In the genomic region with DNA sequence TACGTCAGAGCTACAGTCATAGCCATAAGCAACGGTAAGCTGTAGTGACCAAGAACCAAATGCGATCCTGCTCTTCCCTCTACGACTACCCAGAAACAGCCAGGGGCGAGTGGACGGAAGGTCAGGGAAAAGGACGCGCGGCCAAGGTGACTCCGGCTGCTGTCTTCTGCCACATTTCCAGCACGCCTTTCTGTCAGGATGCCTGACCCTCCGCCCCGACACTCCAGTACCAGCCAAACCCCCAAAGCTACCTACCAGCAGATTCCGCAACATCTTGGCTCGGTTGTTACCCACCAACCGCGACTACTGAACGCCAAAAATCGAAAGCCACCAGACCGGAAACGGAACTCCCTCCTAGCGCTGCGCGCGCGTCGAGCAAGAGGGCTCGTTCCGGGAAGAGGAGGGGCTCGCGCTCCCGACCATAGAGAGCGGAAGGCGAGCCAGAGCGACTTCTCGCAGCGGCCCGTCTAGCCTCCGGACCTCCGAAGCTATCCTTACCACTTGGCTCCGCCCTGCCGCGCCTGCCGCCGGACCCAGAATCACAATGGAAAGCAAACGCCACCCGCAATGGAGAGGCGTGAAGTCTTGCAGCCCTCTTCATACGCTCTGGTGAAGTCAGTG, we compare ENCODE assay signal across 8 mouse cellular contexts. TPM values are rescaled to one million over a fixed set of nuclear protein-coding genes. Genes with fewer than 3 reads are reported as not detected.
DNase-seq lines count a peak whose midpoint lies in the region; ATAC-seq and TF ChIP-seq lines count a peak whose summit lies in the region.

TSS of gene Cox7a2 (minus strand) at position 494 of the 621 bp plus-strand sequence.

- under 1% methylated on average over 49 of the region's 49 CpGs for WGBS in heart, embryonic 12.5 days
- under 1% methylated on average over 49 of the region's 49 CpGs for WGBS in kidney, postnatal 0 days
- WGBS in liver, embryonic 11.5 days = under 1% methylated on average over 49 of the region's 49 CpGs
- WGBS in stomach, embryonic 14.5 days = under 1% methylated on average over 49 of the region's 49 CpGs

- peak; percentile 99 for ATAC-seq in erythroid progenitor cell, adult 5-6 weeks (replicated peaks; ENCODE audit: low FRiP score, poor library complexity, severe bottlenecking)
- ATAC-seq in heart, embryonic 12.5 days (ENCODE audit: insufficient number of reproducible peaks, low FRiP score) = peak; percentile 99
- peak; percentile 99 for ATAC-seq in kidney, postnatal 0 days (replicated peaks; ENCODE audit: low FRiP score, low read depth)
- ATAC-seq in liver, embryonic 11.5 days (replicated peaks; ENCODE audit: low FRiP score) = peak; percentile 100
- peak; percentile 100 for ATAC-seq in stomach, embryonic 14.5 days (ENCODE audit: insufficient number of reproducible peaks, insufficient read depth, low FRiP score, low read depth)

- DNase-seq in CD4-positive helper T cell, adult 2 months (ENCODE audit: low read depth, low spot score) = peak; percentile 98
- peak; percentile 93 for DNase-seq in brain, embryonic 18.5 days (ENCODE audit: low read depth, low spot score)
- DNase-seq in kidney, postnatal 0 days (ENCODE audit: low spot score) = peak; percentile 99
- peak; percentile 88 for DNase-seq in liver, embryonic 11.5 days (ENCODE audit: low spot score)
- peak; percentile 96 for DNase-seq in naive thymus-derived CD4-positive, alpha-beta T cell, adult 2 months (ENCODE audit: low read depth)

- no peak for TF ChIP-seq CTCF in kidney, postnatal 0 days (IDR thresholded peaks at IDR 0.05; ENCODE audit: low read depth)

- H3K9me3 ChIP-seq in heart, embryonic 12.5 days (replicated peaks) = no peaks in the 10 kb centered on the region
- H3K9me3 ChIP-seq in kidney, postnatal 0 days (replicated peaks; ENCODE audit: low read length) = no peaks in the 10 kb centered on the region
- H3K9me3 ChIP-seq in liver, embryonic 11.5 days (ENCODE audit: control insufficient read depth, low read length) = no peaks in the 10 kb centered on the region
- no peaks in the 10 kb centered on the region for H3K9me3 ChIP-seq in stomach, embryonic 14.5 days (ENCODE audit: control insufficient read depth, low read depth, low read length)

- H3K4me3 ChIP-seq in heart, embryonic 12.5 days = peak within 1 kb of the TSS; percentile 96
- H3K4me3 ChIP-seq in kidney, postnatal 0 days (replicated peaks; ENCODE audit: low read depth, low read length) = peak within 1 kb of the TSS; percentile 89
- peak within 1 kb of the TSS; percentile 87 for H3K4me3 ChIP-seq in liver, embryonic 11.5 days (ENCODE audit: low read depth, low read length)
- peak within 1 kb of the TSS; percentile 93 for H3K4me3 ChIP-seq in stomach, embryonic 14.5 days (ENCODE audit: low read depth, low read length)

- peak within 1 kb of the TSS; percentile 89 for H3K27ac ChIP-seq in heart, embryonic 12.5 days (ENCODE audit: poor library complexity, severe bottlenecking)
- H3K27ac ChIP-seq in kidney, postnatal 0 days = peak within 1 kb of the TSS; percentile 93
- H3K27ac ChIP-seq in liver, embryonic 11.5 days (ENCODE audit: low read depth, low read length) = peak within 1 kb of the TSS; percentile 84
- H3K27ac ChIP-seq in stomach, embryonic 14.5 days (ENCODE audit: low read length) = peak within 1 kb of the TSS; percentile 93

- peak within 1 kb of the TSS; percentile 84 for H3K4me2 ChIP-seq in heart, embryonic 12.5 days
- peak within 1 kb of the TSS; percentile 73 for H3K4me2 ChIP-seq in kidney, postnatal 0 days (ENCODE audit: low read length)
- H3K4me2 ChIP-seq in liver, embryonic 11.5 days = peak within 1 kb of the TSS; percentile 89
- peak within 1 kb of the TSS; percentile 76 for H3K4me2 ChIP-seq in stomach, embryonic 14.5 days (replicated peaks; ENCODE audit: low read depth, low read length)

- H3K9ac ChIP-seq in heart, embryonic 12.5 days = peak within 1 kb of the TSS; percentile 82
- peak within 1 kb of the TSS; percentile 91 for H3K9ac ChIP-seq in kidney, postnatal 0 days (ENCODE audit: low read depth, low read length)
- peak within 1 kb of the TSS; percentile 88 for H3K9ac ChIP-seq in liver, embryonic 11.5 days (ENCODE audit: low read depth, low read length)
- H3K9ac ChIP-seq in stomach, embryonic 14.5 days (replicated peaks; ENCODE audit: low read depth, low read length) = peak within 1 kb of the TSS; percentile 77

- H3K27me3 ChIP-seq in heart, embryonic 12.5 days (replicated peaks) = no peaks in the 10 kb centered on the region
- H3K27me3 ChIP-seq in kidney, postnatal 0 days (ENCODE audit: insufficient read depth, low read length) = no peaks in the 10 kb centered on the region
- H3K27me3 ChIP-seq in liver, embryonic 11.5 days (replicated peaks; ENCODE audit: control insufficient read depth, insufficient read depth, low read length) = no peaks in the 10 kb centered on the region
- no peaks in the 10 kb centered on the region for H3K27me3 ChIP-seq in stomach, embryonic 14.5 days (ENCODE audit: control insufficient read depth, insufficient read depth, low read length)

- peaks cover 9% of the 10 kb centered on the region for H3K4me1 ChIP-seq in heart, embryonic 12.5 days (replicated peaks)
- H3K4me1 ChIP-seq in kidney, postnatal 0 days (replicated peaks; ENCODE audit: insufficient read depth, low read length) = 0 out of 2 replicates have a peak, but pooled peaks cover 2% of the 10 kb centered on the region
- peaks cover 2% of the 10 kb centered on the region; the same call in 1 of the 2 replicates for H3K4me1 ChIP-seq in liver, embryonic 11.5 days (replicated peaks; ENCODE audit: control insufficient read depth, insufficient read depth, low read length)
- peaks cover 9% of the 10 kb centered on the region for H3K4me1 ChIP-seq in stomach, embryonic 14.5 days (ENCODE audit: control insufficient read depth, insufficient read depth, low read length)

- H3K36me3 ChIP-seq in heart, embryonic 12.5 days = peaks cover 19% of the 10 kb centered on the region
- peaks cover 15% of the 10 kb centered on the region; the same call in 1 of the 2 replicates for H3K36me3 ChIP-seq in kidney, postnatal 0 days (ENCODE audit: insufficient read depth, low read length)
- H3K36me3 ChIP-seq in liver, embryonic 11.5 days (ENCODE audit: control insufficient read depth, insufficient read depth, low read length) = peaks cover 6% of the 10 kb centered on the region
- peaks cover 15% of the 10 kb centered on the region for H3K36me3 ChIP-seq in stomach, embryonic 14.5 days (ENCODE audit: control insufficient read depth, insufficient read depth, low read length)

RNA-seq across cellular contexts. Expression of gene Cox7a2, which starts in this region (rescaled TPM):
- total RNA-seq in erythroid progenitor cell, adult 5-6 weeks (2015; ENCODE audit: low replicate concordance) = 223 and 276 TPM in 2 replicates
- total RNA-seq in erythroid progenitor cell, adult 5-6 weeks (2017; ENCODE audit: low replicate concordance) = 37.3 and 78.0 TPM in 2 replicates
- polyA plus RNA-seq in heart, embryonic 12.5 days (2016; fragmentation: Nextera tagmentation; extraction: Ambion mirVana) = 1,256 and 1,264 TPM in 2 replicates
- 1,196 and 1,379 TPM in 2 replicates for polyA plus RNA-seq in kidney, postnatal 0 days (2015; fragmentation: Nextera tagmentation; extraction: Ambion mirVana)
- polyA plus RNA-seq in liver, embryonic 11.5 days (2014; fragmentation: Nextera tagmentation; extraction: Ambion mirVana) = 708 and 720 TPM in 2 replicates
- 616 and 652 TPM in 2 replicates for polyA plus RNA-seq in stomach, embryonic 14.5 days (2014; fragmentation: Nextera tagmentation; extraction: Ambion mirVana)

Comparison
In these comparisons a context has a peak if more than half of its experiments do, and no peak if none do; other contexts are left out.
1. Peak in every context shown above with its lines: DNase-seq, ATAC-seq, H3K4me3 ChIP-seq and H3K27ac ChIP-seq.